Mouse (Mus musculus): ENCODE measurements at regions not wholly inside any gene's neighbourhood (a gene's known extent, or its start where the extent isn't known, plus 50 kb on each side); places are given as distances from the start of the nearest gene placed in this dataset.
A peak's percentile ranks its signal among the peaks of the same experiment; 100 is the strongest.

DNA sequence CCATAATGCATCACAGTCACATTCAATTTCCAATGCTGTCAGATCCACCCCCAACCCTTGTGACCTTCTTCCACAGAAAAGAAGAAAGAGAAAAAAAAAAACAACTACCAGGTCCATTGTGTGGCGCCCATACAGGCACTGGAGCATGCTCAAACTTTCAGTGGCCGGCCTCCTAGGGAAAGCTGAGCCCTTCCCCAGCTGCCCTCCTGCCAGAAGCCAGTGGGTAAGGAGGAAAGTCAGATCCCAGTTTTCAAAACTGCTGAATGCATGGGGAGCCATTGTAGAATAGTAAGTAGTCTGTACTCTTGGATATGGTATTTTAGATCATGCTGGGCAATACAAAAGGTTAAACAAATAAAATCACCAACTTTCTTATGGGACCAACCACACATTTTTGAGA, 325.5 kb upstream of the Fam241a start:
- Histone ChIP-seq H3K4me1 (replicated peaks; ENCODE audit: control insufficient read depth, insufficient read depth, low read length) (no peaks in the 10 kb centered on the region), H3K9ac (no peak overlapping the region), H3K4me2 (replicated peaks) (no peak overlapping the region), H3K27me3 (ENCODE audit: control insufficient read depth, insufficient read depth, low read length) (no peaks in the 10 kb centered on the region), H3K36me3 (replicated peaks; ENCODE audit: control insufficient read depth, insufficient read depth) (no peaks in the 10 kb centered on the region), H3K9me3 (ENCODE audit: control insufficient read depth, low read length) (no peaks in the 10 kb centered on the region), H3K4me3 (replicated peaks; ENCODE audit: low read length) (no peak overlapping the region), H3K27ac (no peak overlapping the region)
- ATAC-seq (ENCODE audit: low FRiP score) (no peak), DNase-seq (ENCODE audit: low spot score) (no peak)
- 10% methylated on average over 2 of the region's 2 CpGs for WGBS

DNA sequence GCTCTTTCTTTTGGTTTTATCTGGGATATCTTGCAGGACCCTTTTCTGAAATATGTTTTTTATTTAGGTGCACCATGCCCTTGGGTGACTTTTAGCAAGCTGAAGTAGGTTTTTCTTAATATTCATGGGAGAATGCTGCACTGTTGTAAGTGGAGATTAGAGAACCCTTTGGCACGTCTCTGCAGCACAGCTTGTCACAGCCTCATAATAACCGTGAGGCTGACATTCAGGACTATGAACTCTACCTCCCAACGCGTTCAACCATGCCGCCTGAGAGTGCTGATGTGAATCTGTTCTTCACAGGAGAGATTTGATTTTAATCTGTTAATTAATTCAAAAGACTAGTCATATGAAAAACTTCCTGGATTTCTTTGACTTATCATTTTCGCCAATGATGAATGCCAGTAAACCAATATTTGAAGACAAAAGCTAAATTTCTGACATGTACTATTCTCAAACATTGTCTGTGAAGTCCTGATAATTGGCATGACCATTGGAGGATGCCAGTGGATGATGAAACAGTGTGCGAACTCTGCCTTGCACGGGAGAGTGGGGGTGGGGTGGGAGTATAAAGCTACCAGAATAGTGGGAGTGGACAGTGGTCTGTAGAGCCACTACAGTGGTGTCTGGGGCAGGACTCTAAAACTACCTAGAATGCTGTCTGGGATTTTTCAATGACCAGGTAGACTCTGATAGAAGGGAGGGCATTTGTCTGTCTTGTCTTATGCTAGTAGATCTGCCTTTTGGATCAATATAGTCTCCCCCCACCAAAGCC, 324.8 kb upstream of the Fam241a start:
- Histone ChIP-seq H3K27me3 (ENCODE audit: control insufficient read depth, insufficient read depth, low read length) (no peaks in the 10 kb centered on the region), H3K36me3 (replicated peaks; ENCODE audit: control insufficient read depth, insufficient read depth) (no peaks in the 10 kb centered on the region), H3K4me1 (replicated peaks; ENCODE audit: control insufficient read depth, insufficient read depth, low read length) (no peaks in the 10 kb centered on the region), H3K27ac (no peak overlapping the region), H3K4me2 (replicated peaks) (no peak overlapping the region), H3K9ac (no peak overlapping the region), H3K4me3 (replicated peaks; ENCODE audit: low read length) (no peak overlapping the region), H3K9me3 (ENCODE audit: control insufficient read depth, low read length) (no peaks in the 10 kb centered on the region)
- ATAC-seq (ENCODE audit: low FRiP score) (no peak; the same call in 1 of the 2 replicates), DNase-seq (ENCODE audit: low spot score) (no peak)
- WGBS = 45% methylated on average over 8 of the region's 8 CpGs

DNA sequence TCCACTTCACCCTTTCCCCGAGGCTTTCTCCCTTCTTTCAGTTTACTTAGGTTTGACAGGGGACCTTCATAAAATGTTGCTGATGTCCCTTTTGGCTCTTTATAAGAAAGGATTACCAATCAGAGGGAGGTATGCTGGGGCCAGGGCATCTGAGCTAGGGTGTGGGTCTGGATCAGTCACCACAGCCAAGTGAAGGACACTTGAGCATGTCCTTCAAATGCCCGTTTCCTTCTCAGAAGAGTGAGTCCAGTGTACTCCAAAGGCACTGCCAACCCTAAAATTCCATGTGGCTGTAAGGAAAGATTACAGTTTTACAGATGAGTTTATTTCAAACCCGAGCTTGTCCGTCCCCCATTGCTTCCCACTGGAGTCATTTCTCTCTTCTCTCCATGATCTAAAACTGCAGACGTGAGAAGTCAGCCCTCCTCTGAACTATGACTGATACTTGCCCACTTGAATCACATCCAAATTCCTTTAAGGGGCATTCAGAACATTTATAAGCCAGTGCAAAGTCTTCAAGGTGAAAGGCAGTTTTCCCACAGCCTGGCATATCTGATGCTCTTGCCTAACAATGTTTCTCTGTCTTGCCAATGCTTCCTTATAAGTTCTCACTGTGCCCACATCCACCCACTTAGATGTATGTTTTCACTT, 321.8 kb upstream of the Fam241a start:
- H3K4me1 ChIP-seq (replicated peaks; ENCODE audit: control insufficient read depth, insufficient read depth, low read length) = no peaks in the 10 kb centered on the region
- H3K4me2 ChIP-seq (replicated peaks) = no peak overlapping the region
- H3K9me3 ChIP-seq (ENCODE audit: control insufficient read depth, low read length) = no peaks in the 10 kb centered on the region
- no peak for ATAC-seq (ENCODE audit: low FRiP score)
- no peak overlapping the region for H3K4me3 ChIP-seq (replicated peaks; ENCODE audit: low read length)
- 90% methylated on average over 5 of the region's 5 CpGs for WGBS
- H3K27me3 ChIP-seq (ENCODE audit: control insufficient read depth, insufficient read depth, low read length) = no peaks in the 10 kb centered on the region
- DNase-seq (ENCODE audit: low spot score) = no peak
- H3K36me3 ChIP-seq (replicated peaks; ENCODE audit: control insufficient read depth, insufficient read depth) = no peaks in the 10 kb centered on the region
- no peak overlapping the region for H3K9ac ChIP-seq
- no peak overlapping the region for H3K27ac ChIP-seq

DNA sequence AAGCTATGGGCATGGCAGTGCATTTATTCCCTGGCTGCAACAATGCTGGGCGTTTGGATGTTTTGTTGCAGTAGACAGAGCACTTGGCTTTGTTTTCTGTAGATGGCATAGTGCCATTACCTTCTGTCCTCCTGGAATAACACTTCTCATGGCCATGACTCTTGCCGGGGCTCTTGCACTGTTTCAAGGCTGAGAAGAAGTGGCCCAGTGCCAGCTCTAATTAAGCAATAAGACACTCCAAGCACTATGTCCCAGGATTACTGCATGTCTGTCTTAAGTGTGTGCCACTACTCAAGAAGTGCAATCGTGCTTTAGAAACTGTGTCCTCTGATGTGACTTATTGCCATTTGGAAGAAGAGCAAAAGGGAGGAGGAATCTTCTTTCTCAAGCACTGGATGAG, 316.1 kb upstream of the Fam241a start:
- WGBS = 58% methylated on average over 3 of the region's 3 CpGs
- ATAC-seq (ENCODE audit: low FRiP score) = peak; percentile 53; the same call in 1 of the 2 replicates

DNA sequence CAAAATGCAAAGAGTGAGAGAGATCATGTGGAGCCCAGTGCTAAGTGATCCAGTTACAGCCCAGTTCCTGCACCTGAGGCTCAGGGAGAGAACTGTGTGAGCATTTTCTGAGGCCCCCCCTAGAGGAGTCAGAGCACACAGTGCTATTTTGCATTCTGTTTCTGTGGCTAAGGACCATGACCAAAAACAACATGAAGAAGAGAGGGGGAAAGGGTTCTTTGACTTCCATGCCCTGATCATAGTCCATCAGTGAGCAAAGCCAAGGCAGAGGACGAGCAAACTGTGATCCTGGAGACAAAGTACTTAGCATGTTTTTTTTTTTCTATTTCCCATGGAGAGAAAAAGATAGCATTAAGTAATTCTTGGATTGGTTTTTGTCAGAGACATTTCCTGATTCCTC, 314.5 kb upstream of the Fam241a start:
- DNase-seq (ENCODE audit: low spot score) = no peak
- Histone ChIP-seq H3K36me3 (replicated peaks; ENCODE audit: control insufficient read depth, insufficient read depth) (no peaks in the 10 kb centered on the region), H3K4me3 (replicated peaks; ENCODE audit: low read length) (no peak overlapping the region), H3K27ac (no peak overlapping the region), H3K27me3 (ENCODE audit: control insufficient read depth, insufficient read depth, low read length) (no peaks in the 10 kb centered on the region), H3K9ac (no peak overlapping the region), H3K4me2 (replicated peaks) (no peak overlapping the region), H3K4me1 (replicated peaks; ENCODE audit: control insufficient read depth, insufficient read depth, low read length) (no peaks in the 10 kb centered on the region), H3K9me3 (ENCODE audit: control insufficient read depth, low read length) (no peaks in the 10 kb centered on the region)
- no peak for ATAC-seq (ENCODE audit: low FRiP score)
- WGBS = 82% methylated on average over 1 of the region's 1 CpGs

More for the DNA sequence above, 316.1 kb upstream of the Fam241a start:
- H3K4me2 ChIP-seq (replicated peaks) = no peak overlapping the region
- H3K9ac ChIP-seq = no peak overlapping the region
- peak; percentile 32 for DNase-seq (ENCODE audit: low spot score)
- H3K9me3 ChIP-seq (ENCODE audit: control insufficient read depth, low read length) = no peaks in the 10 kb centered on the region
- H3K27ac ChIP-seq = no peak overlapping the region
- no peaks in the 10 kb centered on the region for H3K27me3 ChIP-seq (ENCODE audit: control insufficient read depth, insufficient read depth, low read length)
- no peaks in the 10 kb centered on the region for H3K36me3 ChIP-seq (replicated peaks; ENCODE audit: control insufficient read depth, insufficient read depth)
- H3K4me3 ChIP-seq (replicated peaks; ENCODE audit: low read length) = no peak overlapping the region
- H3K4me1 ChIP-seq (replicated peaks; ENCODE audit: control insufficient read depth, insufficient read depth, low read length) = no peaks in the 10 kb centered on the region

DNA sequence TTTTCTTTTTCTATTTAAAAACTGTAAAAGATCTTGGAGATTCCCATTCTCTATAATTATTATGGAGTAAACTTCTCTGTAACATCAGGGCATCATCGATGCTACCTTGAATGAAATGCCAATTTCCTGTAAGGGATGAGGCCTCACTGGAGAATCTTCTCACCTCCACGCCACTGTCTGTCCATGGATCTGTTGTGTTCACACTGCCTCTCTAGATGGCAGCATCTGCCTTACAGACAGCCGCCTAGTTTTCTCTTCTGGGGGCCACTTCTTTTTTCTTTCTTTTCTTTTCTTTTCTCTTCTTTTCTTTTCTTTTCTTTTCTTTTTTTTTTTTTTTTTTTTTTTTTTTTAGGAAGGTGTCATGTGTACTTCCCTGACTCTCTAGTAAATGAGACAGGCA, 310.8 kb upstream of the Fam241a start:
- no peak overlapping the region for H3K4me3 ChIP-seq (replicated peaks; ENCODE audit: low read length)
- ATAC-seq (ENCODE audit: low FRiP score) = no peak
- no peak for DNase-seq (ENCODE audit: low spot score)
- no peak overlapping the region for H3K4me2 ChIP-seq (replicated peaks)
- H3K27ac ChIP-seq = no peak overlapping the region
- H3K36me3 ChIP-seq (replicated peaks; ENCODE audit: control insufficient read depth, insufficient read depth) = no peaks in the 10 kb centered on the region
- no peak overlapping the region for H3K9ac ChIP-seq
- WGBS = 47% methylated on average over 3 of the region's 3 CpGs
- no peaks in the 10 kb centered on the region for H3K9me3 ChIP-seq (ENCODE audit: control insufficient read depth, low read length)
- no peaks in the 10 kb centered on the region for H3K4me1 ChIP-seq (replicated peaks; ENCODE audit: control insufficient read depth, insufficient read depth, low read length)
- H3K27me3 ChIP-seq (ENCODE audit: control insufficient read depth, insufficient read depth, low read length) = no peaks in the 10 kb centered on the region

DNA sequence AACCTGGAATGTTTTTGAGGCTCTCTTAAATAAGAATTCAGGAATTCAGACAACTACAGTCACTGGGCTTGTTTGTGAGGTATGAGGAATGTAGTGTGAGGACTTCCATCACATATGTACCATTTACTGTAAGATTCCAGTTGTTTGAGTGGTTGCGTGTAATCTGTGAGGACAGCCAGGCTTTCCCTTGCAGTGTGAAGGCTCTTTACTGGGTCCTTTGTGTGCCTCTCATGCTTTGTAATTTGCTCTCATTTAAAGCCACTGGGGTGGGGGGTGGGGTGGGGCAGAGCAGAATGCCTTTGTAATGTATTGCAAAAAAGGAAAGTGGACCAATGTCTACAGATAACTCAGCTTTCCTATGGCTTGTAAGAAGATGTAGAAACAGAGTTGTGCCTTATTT, 310.4 kb upstream of the Fam241a start:
- H3K36me3 ChIP-seq (replicated peaks; ENCODE audit: control insufficient read depth, insufficient read depth) = no peaks in the 10 kb centered on the region
- no peak overlapping the region for H3K9ac ChIP-seq
- no peak overlapping the region for H3K4me3 ChIP-seq (replicated peaks; ENCODE audit: low read length)
- DNase-seq (ENCODE audit: low spot score) (no peak), ATAC-seq (ENCODE audit: low FRiP score) (no peak)
- no peaks in the 10 kb centered on the region for H3K27me3 ChIP-seq (ENCODE audit: control insufficient read depth, insufficient read depth, low read length)
- no peak overlapping the region for H3K27ac ChIP-seq
- no peaks in the 10 kb centered on the region for H3K4me1 ChIP-seq (replicated peaks; ENCODE audit: control insufficient read depth, insufficient read depth, low read length)
- 54% methylated on average over 1 of the region's 1 CpGs for WGBS
- no peaks in the 10 kb centered on the region for H3K9me3 ChIP-seq (ENCODE audit: control insufficient read depth, low read length)
- H3K4me2 ChIP-seq (replicated peaks) = no peak overlapping the region

DNA sequence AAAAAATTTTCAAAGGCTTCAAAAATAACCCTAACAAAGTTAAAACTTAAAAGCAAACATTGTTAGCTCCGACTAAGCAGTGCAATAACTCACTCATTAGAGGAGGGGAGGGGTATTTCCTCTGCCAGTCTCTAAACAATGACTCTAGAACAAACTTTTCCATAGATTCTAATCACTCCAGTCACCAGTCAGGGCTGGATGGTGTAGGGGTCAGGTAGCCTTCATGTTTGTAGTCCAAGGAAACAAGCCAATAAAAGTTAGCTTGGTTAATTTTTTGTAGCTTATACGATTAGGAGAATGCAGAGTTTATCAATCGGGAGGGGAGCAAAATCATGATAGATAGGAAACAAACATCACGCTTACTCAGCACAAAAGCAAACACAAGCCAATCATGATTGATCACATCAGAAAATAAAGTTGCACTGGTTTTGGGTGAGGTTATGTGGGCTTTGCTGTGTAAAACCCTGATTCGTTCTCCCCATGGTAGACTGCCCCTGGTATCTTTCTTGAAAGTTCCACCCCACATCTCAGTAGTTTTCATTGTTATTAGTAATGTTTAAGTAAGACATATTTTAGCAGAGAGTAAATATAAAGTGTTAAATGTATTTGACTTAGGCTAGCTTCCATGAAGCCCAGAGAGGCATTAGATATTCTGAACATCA, 304.6 kb upstream of the Fam241a start:
- WGBS = 87% methylated on average over 5 of the region's 5 CpGs
- DNase-seq (ENCODE audit: low spot score) (no peak), ATAC-seq (ENCODE audit: low FRiP score) (no peak)
- Histone ChIP-seq H3K9ac (no peak overlapping the region), H3K27ac (no peak overlapping the region), H3K4me3 (replicated peaks; ENCODE audit: low read length) (no peak overlapping the region), H3K4me2 (replicated peaks) (no peak overlapping the region), H3K36me3 (replicated peaks; ENCODE audit: control insufficient read depth, insufficient read depth) (no peaks in the 10 kb centered on the region), H3K27me3 (ENCODE audit: control insufficient read depth, insufficient read depth, low read length) (no peaks in the 10 kb centered on the region), H3K4me1 (replicated peaks; ENCODE audit: control insufficient read depth, insufficient read depth, low read length) (no peaks in the 10 kb centered on the region), H3K9me3 (ENCODE audit: control insufficient read depth, low read length) (no peaks in the 10 kb centered on the region)

DNA sequence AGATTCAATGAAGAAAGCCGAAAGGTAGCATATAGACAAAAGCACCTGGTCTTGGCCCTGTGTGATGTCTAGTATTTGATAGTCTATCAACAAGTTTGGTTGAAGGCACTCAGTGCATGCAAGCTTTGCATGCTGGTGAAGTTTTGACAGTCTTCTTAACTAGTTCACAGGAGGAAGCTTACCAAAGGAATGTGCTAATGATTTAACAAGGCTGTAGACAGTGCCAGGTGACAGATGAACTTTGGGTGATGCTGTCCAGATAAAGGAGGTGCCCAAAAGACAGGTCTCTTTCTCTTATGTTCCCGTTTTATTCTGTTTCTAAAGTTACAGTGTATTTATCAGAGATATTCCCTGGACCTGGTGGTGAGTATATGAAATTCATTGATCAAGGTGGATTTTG, 303.3 kb upstream of the Fam241a start:
- H3K27ac ChIP-seq = no peak overlapping the region
- no peak overlapping the region for H3K4me3 ChIP-seq (replicated peaks; ENCODE audit: low read length)
- H3K9ac ChIP-seq = no peak overlapping the region
- WGBS = 87% methylated on average over 2 of the region's 2 CpGs
- H3K4me1 ChIP-seq (replicated peaks; ENCODE audit: control insufficient read depth, insufficient read depth, low read length) = no peaks in the 10 kb centered on the region
- DNase-seq (ENCODE audit: low spot score) (no peak), ATAC-seq (ENCODE audit: low FRiP score) (no peak)
- no peaks in the 10 kb centered on the region for H3K27me3 ChIP-seq (ENCODE audit: control insufficient read depth, insufficient read depth, low read length)
- H3K4me2 ChIP-seq (replicated peaks) = no peak overlapping the region
- H3K9me3 ChIP-seq (ENCODE audit: control insufficient read depth, low read length) = no peaks in the 10 kb centered on the region
- H3K36me3 ChIP-seq (replicated peaks; ENCODE audit: control insufficient read depth, insufficient read depth) = no peaks in the 10 kb centered on the region
